Mouse (Mus musculus) lung, embryonic 14.5 days (tissue): ENCODE measurements at regions not wholly inside any gene's neighbourhood (a gene's known extent, or its start where the extent isn't known, plus 50 kb on each side); places are given as distances from the start of the nearest gene placed in this dataset.

ENCODE experiments used
- ATAC-seq: fragments of 200-750 bp; cut with Nextera tagmentation; 2 replicates; pipeline ENCODE4 v1.8.0; 2017; ENCODE audit warnings: mild to moderate bottlenecking, moderate TSS enrichment, moderate library complexity; ENCODE audit not compliant: insufficient read depth
- DNase-seq: peaks from one replicate; pipeline ENCODE4 v3.0.0-alpha.2; 2015
- H3K27ac ChIP-seq: fragments of 300-500 bp; sonication (generic); 2 replicates; pipeline ENCODE4 v1.5.1; 2014; ENCODE audit warnings: low read depth, mild to moderate bottlenecking, moderate library complexity
- H3K27me3 ChIP-seq: fragments of 300-500 bp; sonication (generic); 2 replicates; pipeline ENCODE4 v1.6.1; 2014; ENCODE audit warnings: low read length, control low read depth; ENCODE audit not compliant: insufficient read depth
- H3K36me3 ChIP-seq: fragments of 300-500 bp; sonication (generic); 2 replicates; pipeline ENCODE4 v1.6.1; 2014; ENCODE audit warnings: control low read depth; ENCODE audit not compliant: insufficient read depth
- H3K4me1 ChIP-seq: fragments of 300-500 bp; sonication (generic); 2 replicates; pipeline ENCODE4 v1.6.1; 2014; ENCODE audit warnings: antibody characterized with exemption, control low read depth; ENCODE audit not compliant: insufficient read depth
- H3K4me2 ChIP-seq: fragments of 300-500 bp; sonication (generic); 2 replicates; pipeline ENCODE4 v1.6.1; 2014; ENCODE audit warnings: mild to moderate bottlenecking
- H3K4me3 ChIP-seq: fragments of 300-500 bp; sonication (generic); 2 replicates; pipeline ENCODE4 v1.5.1; 2014; ENCODE audit warnings: low read depth, low read length
- H3K9ac ChIP-seq: fragments of 300-500 bp; sonication (generic); 2 replicates; pipeline ENCODE4 v1.6.1; 2014
- H3K9me3 ChIP-seq: fragments of 300-500 bp; sonication (generic); 2 replicates; pipeline ENCODE4 v1.6.1; 2016; ENCODE audit warnings: low read depth, low read length, control low read depth
- CTCF ChIP-seq: IDR thresholded peaks from 2 replicates; pipeline ENCODE4 v1.5.1; 2016; ENCODE audit warnings: antibody characterized with exemption, low read depth
- WGBS: fragments of 180-500 bp; shearing (Covaris S2); extraction: QIAGEN DNeasy Blood & Tissue Kit; methylation state at CpG from one replicate; pipeline ENCODE4 v1.1.7; 2014; 5-methylcytosine and 5-hydroxymethylcytosine counted together

- no peaks in the 10 kb centered on the region for H3K9me3 ChIP-seq
- H3K4me3 ChIP-seq: no peak overlapping the region
- H3K27ac ChIP-seq: no peak overlapping the region
- H3K4me1 ChIP-seq: no peaks in the 10 kb centered on the region
- no peaks in the 10 kb centered on the region for H3K27me3 ChIP-seq
- WGBS: 31% methylated on average over 5 of the region's 5 CpGs
- no peak for TF ChIP-seq CTCF
- no peaks in the 10 kb centered on the region for H3K36me3 ChIP-seq
- no peak for ATAC-seq
- H3K9ac ChIP-seq: no peak overlapping the region
- no peak for DNase-seq
- no peak overlapping the region for H3K4me2 ChIP-seq
These were observed 215.9 kb downstream of the Matn1 start for GRCm38 (mm10) chr4:131160135-131160534.

- Histone ChIP-seq H3K4me1 (no peaks in the 10 kb centered on the region), H3K36me3 (no peaks in the 10 kb centered on the region), H3K4me2 (no peak overlapping the region), H3K27ac (no peak overlapping the region), H3K9ac (no peak overlapping the region), H3K4me3 (no peak overlapping the region), H3K9me3 (no peaks in the 10 kb centered on the region), H3K27me3 (no peaks in the 10 kb centered on the region)
- peak; percentile 22 for DNase-seq
- no peak for TF ChIP-seq CTCF
- no peak for ATAC-seq
- 50% methylated on average over 9 of the region's 9 CpGs for WGBS
These were observed 217.3 kb downstream of the Matn1 start for GRCm38 (mm10) chr4:131161501-131161900.

- ATAC-seq: no peak
- H3K9ac ChIP-seq: no peak overlapping the region
- H3K4me3 ChIP-seq: no peak overlapping the region
- no peaks in the 10 kb centered on the region for H3K4me1 ChIP-seq
- H3K36me3 ChIP-seq: no peaks in the 10 kb centered on the region
- TF ChIP-seq CTCF: no peak
- no peak overlapping the region for H3K27ac ChIP-seq
- no peaks in the 10 kb centered on the region for H3K9me3 ChIP-seq
- WGBS: 43% methylated on average over 7 of the region's 7 CpGs
- no peaks in the 10 kb centered on the region for H3K27me3 ChIP-seq
- DNase-seq: no peak
- no peak overlapping the region for H3K4me2 ChIP-seq
These were observed 219.7 kb downstream of the Matn1 start for GRCm38 (mm10) chr4:131163782-131164315.

- no peak for TF ChIP-seq CTCF
- no peak overlapping the region for H3K27ac ChIP-seq
- no peaks in the 10 kb centered on the region for H3K9me3 ChIP-seq
- 64% methylated on average over 9 of the region's 9 CpGs for WGBS
- no peaks in the 10 kb centered on the region for H3K27me3 ChIP-seq
- no peak overlapping the region for H3K4me3 ChIP-seq
- ATAC-seq: no peak
- no peak overlapping the region for H3K9ac ChIP-seq
- no peaks in the 10 kb centered on the region for H3K4me1 ChIP-seq
- no peaks in the 10 kb centered on the region for H3K36me3 ChIP-seq
- no peak for DNase-seq
- no peak overlapping the region for H3K4me2 ChIP-seq
These were observed 222.5 kb downstream of the Matn1 start for GRCm38 (mm10) chr4:131166574-131167270.

- H3K27me3 ChIP-seq: no peaks in the 10 kb centered on the region
- no peak for ATAC-seq
- WGBS: 81% methylated on average over 2 of the region's 2 CpGs
These were observed 223.7 kb downstream of the Matn1 start for GRCm38 (mm10) chr4:131167921-131168320.

GRCm38 (mm10) chr4:131173783-131174460 is 229.7 kb downstream of the Matn1 start:
- Histone ChIP-seq H3K4me1 (no peaks in the 10 kb centered on the region), H3K9ac (no peak overlapping the region), H3K9me3 (no peaks in the 10 kb centered on the region), H3K27me3 (no peaks in the 10 kb centered on the region), H3K4me3 (no peak overlapping the region), H3K36me3 (no peaks in the 10 kb centered on the region), H3K27ac (no peak overlapping the region), H3K4me2 (peak overlapping the region; percentile 20; the same call in 1 of the 2 replicates)
- TF ChIP-seq CTCF: no peak
- WGBS: 31% methylated on average over 28 of the region's 28 CpGs
- ATAC-seq (no peak), DNase-seq (peak; percentile 36)

More at GRCm38 (mm10) chr4:131167921-131168320, 223.7 kb downstream of the Matn1 start:
- no peak overlapping the region for H3K4me3 ChIP-seq
- no peak overlapping the region for H3K27ac ChIP-seq
- no peak for DNase-seq
- no peak for TF ChIP-seq CTCF
- H3K4me1 ChIP-seq: no peaks in the 10 kb centered on the region
- no peaks in the 10 kb centered on the region for H3K9me3 ChIP-seq
- no peak overlapping the region for H3K4me2 ChIP-seq
- no peaks in the 10 kb centered on the region for H3K36me3 ChIP-seq
- H3K9ac ChIP-seq: no peak overlapping the region

GRCm38 (mm10) chr4:131176701-131177100 is 232.5 kb downstream of the Matn1 start:
- H3K4me2 ChIP-seq: no peak overlapping the region
- no peak for DNase-seq
- no peak overlapping the region for H3K9ac ChIP-seq
- no peaks in the 10 kb centered on the region for H3K27me3 ChIP-seq
- no peaks in the 10 kb centered on the region for H3K9me3 ChIP-seq
- H3K4me1 ChIP-seq: no peaks in the 10 kb centered on the region
- 46% methylated on average over 3 of the region's 3 CpGs for WGBS
- TF ChIP-seq CTCF: no peak
- no peak overlapping the region for H3K4me3 ChIP-seq
- H3K27ac ChIP-seq: no peak overlapping the region
- ATAC-seq: no peak
- no peaks in the 10 kb centered on the region for H3K36me3 ChIP-seq
